Mouse (Mus musculus) embryonic facial prominence, embryonic 10.5 days (tissue): ENCODE measurements around the gene Cyth1. TPM values are rescaled to one million over a fixed set of nuclear protein-coding genes. Genes with fewer than 3 reads are reported as not detected.
A peak's percentile ranks its signal among the peaks of the same experiment; 100 is the strongest.

Experiments
- DNase-seq: peaks from one replicate; pipeline ENCODE4 v3.0.0-alpha.2; 2017; ENCODE audit warnings: low spot score
- H3K27ac ChIP-seq: fragments of 300-500 bp; sonication (generic); replicated peaks from 2 replicates; pipeline ENCODE4 v1.5.1; 2016; ENCODE audit warnings: mild to moderate bottlenecking
- H3K27me3 ChIP-seq: fragments of 300-500 bp; sonication (generic); replicated peaks from 2 replicates; pipeline ENCODE4 v1.6.1; 2016; ENCODE audit warnings: low read depth, mild to moderate bottlenecking; ENCODE audit not compliant: poor library complexity, severe bottlenecking
- H3K36me3 ChIP-seq: fragments of 300-500 bp; sonication (generic); replicated peaks from 2 replicates; pipeline ENCODE4 v1.6.1; 2016; ENCODE audit warnings: mild to moderate bottlenecking, moderate library complexity
- H3K4me1 ChIP-seq: fragments of 300-500 bp; sonication (generic); 2 replicates; pipeline ENCODE4 v1.6.1; 2016
- H3K4me3 ChIP-seq: fragments of 300-500 bp; sonication (generic); 2 replicates; pipeline ENCODE4 v1.5.1; 2016; ENCODE audit warnings: mild to moderate bottlenecking, moderate library complexity
- H3K9me3 ChIP-seq: fragments of 300-500 bp; sonication (generic); 2 replicates; pipeline ENCODE4 v1.6.1; 2016; ENCODE audit warnings: mild to moderate bottlenecking
- WGBS: fragments of 180-500 bp; shearing (Covaris S2); methylation state at CpG from one replicate; pipeline ENCODE4 v1.1.7; 2016; 5-methylcytosine and 5-hydroxymethylcytosine counted together
- polyA plus RNA-seq: library from polyadenylated mRNA; unstranded; fragments of >200 nt; fragmentation: Nextera tagmentation; extraction: Ambion mirVana; gene quantifications from 2 replicates; pipeline ENCODE4 v1.2.1, GENCODE M21; 2016

Cyth1 gene
- polyA plus RNA-seq, 1 experiment from 2014 or later: 15.8 TPM

DNA sequence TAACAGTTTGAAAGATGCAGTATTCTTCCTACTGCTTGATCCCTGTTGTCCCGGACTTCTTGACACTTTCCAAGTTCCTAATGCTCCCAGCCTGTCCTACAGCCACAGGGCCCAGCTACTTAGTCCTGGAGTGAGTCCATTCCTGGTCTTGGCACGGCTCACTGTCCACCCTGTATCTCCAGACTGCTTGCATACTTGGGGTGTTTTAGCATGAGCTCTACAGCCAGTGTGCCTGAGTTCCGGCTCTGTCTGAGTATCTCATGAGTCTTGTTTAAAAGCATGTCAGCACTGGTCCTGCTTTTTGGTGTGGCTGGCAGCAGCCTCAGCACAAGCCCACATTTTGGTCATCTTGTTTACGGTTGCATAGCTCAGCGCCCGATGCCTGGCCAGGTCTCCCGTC lies 73.6 kb downstream of the Cyth1 start:
- H3K4me3 ChIP-seq: no peak overlapping the region
- no peaks in the 10 kb centered on the region for H3K27me3 ChIP-seq
- H3K36me3 ChIP-seq: peaks cover 72% of the 10 kb centered on the region
- no peaks in the 10 kb centered on the region for H3K4me1 ChIP-seq
- WGBS: 92% methylated on average over 7 of the region's 7 CpGs
- no peak overlapping the region for H3K27ac ChIP-seq
- H3K9me3 ChIP-seq: no peaks in the 10 kb centered on the region
- no peak for DNase-seq

DNA sequence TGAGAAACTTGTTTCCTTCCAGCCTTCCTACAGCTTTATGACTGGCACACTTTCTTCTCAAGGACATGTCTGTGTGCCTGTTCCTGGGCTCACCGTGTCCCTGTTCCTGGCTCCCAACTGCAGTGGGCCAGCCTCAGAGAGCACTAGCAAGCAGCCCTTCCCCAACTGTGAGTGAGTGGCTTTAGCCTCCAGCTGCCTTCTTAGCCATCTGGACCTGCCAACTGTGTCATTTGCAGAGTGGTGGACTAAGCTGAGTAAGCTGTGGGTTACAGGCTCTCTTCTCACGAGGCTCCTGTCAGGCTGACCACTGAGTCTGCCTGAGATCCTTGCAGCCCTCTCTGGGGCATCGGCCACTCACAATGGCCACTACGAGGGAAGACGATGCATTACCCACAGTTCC lies 75.6 kb downstream of the Cyth1 start:
- Histone ChIP-seq H3K27me3 (no peaks in the 10 kb centered on the region), H3K9me3 (no peaks in the 10 kb centered on the region), H3K4me1 (no peaks in the 10 kb centered on the region), H3K36me3 (peaks cover 70% of the 10 kb centered on the region), H3K4me3 (no peak overlapping the region), H3K27ac (no peak overlapping the region)
- 84% methylated on average over 5 of the region's 5 CpGs for WGBS
- DNase-seq: no peak

DNA sequence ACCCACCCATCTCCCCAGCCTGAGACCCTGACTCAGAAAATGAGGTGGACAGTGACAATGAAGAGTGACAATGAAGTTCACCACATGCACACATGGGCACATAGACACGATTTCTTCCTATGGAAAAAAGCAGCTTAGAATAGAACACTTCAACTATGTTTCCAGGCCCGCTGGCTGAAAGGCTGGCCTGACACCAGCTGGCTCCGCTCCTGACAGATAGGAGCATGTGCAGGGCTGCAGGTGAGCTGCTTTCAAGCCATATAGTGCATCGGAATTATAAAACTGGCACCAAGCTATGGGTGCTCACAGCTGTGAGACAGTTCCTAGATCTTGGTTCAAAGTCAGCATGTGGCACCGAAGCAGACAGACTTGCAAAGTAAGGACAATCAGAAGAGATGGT lies 78.1 kb downstream of the Cyth1 start:
- Histone ChIP-seq H3K36me3 (peaks cover 70% of the 10 kb centered on the region), H3K9me3 (no peaks in the 10 kb centered on the region), H3K27ac (no peak overlapping the region), H3K4me1 (peaks cover 9% of the 10 kb centered on the region; the same call in 1 of the 2 replicates), H3K27me3 (no peaks in the 10 kb centered on the region), H3K4me3 (no peak overlapping the region)
- WGBS: 92% methylated on average over 5 of the region's 5 CpGs
- DNase-seq: no peak

DNA sequence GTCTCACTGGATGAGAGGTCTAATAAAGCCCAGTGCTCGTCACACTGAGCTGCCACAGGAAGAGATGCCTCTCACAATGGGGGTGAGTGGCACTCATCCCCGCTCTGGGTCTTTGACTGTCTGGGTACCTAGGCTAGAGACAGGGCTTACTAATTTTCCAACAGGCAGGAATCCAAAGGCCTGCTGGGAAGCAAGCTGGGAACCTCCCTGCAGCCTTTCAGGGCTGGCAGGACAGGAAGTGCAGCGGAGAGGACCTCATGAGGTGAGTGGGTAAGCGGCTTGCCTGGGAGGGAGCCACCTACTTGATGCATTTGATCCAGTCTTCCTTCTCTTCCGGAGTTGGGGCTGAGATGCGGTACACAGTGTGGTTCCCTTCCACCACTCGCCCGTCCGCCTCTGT lies 79.7 kb downstream of the Cyth1 start:
- DNase-seq: no peak
- no peaks in the 10 kb centered on the region for H3K27me3 ChIP-seq
- H3K4me1 ChIP-seq: peaks cover 15% of the 10 kb centered on the region; the same call in 1 of the 2 replicates
- 74% methylated on average over 9 of the region's 9 CpGs for WGBS
- H3K9me3 ChIP-seq: no peaks in the 10 kb centered on the region
- peaks cover 77% of the 10 kb centered on the region for H3K36me3 ChIP-seq
- H3K4me3 ChIP-seq: no peak overlapping the region
- no peak overlapping the region for H3K27ac ChIP-seq

DNA sequence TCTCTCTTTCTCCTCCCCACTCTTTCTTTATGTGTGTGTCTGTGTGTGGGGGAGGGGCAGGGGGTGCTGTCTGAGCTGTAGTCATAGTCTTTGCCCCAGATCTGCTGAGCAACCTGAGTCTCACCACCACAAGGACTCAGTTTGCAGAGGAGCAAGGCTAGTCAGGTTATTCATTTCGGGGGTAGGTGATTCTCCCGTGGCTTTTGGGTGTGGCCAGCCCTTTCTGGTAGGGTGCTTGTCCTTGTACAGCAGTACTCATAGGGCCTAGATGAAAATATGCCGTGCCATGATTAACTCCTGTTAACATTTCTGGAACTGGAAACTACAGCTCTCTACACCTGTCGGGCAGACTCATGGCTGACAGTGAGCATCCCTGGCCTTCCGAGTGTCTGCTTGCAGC lies 81.8 kb downstream of the Cyth1 start:
- 89% methylated on average over 5 of the region's 5 CpGs for WGBS
- no peak for DNase-seq
- peaks cover 19% of the 10 kb centered on the region for H3K4me1 ChIP-seq
- peaks cover 79% of the 10 kb centered on the region for H3K36me3 ChIP-seq
- no peak overlapping the region; the same call in 1 of the 2 replicates for H3K27ac ChIP-seq
- H3K27me3 ChIP-seq: no peaks in the 10 kb centered on the region
- H3K9me3 ChIP-seq: no peaks in the 10 kb centered on the region
- no peak overlapping the region for H3K4me3 ChIP-seq

DNA sequence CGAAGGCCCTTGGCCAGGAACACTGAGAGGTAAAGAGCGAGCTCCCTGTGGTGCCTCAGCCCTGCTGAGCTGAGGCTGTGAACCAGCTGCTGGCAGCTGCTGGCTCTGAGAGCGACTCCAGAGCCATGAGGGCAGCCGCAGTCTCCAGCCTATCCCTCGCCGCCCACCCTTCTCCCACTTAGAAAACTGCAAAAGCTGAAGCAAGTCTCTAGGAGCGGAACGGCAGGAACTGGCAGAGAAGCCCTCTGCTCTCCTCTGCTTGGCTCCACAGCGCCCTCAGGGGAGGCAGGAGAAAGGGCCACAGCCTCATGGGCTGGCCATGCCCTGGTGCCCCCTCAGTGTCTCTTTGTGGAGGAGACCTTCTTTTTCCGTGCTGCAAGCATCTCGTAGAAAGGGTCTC lies 82.7 kb downstream of the Cyth1 start:
- Histone ChIP-seq H3K9me3 (no peaks in the 10 kb centered on the region), H3K27ac (peak overlapping the region; percentile 35), H3K36me3 (peaks cover 73% of the 10 kb centered on the region), H3K4me3 (no peak overlapping the region), H3K27me3 (no peaks in the 10 kb centered on the region), H3K4me1 (peaks cover 28% of the 10 kb centered on the region)
- WGBS: 43% methylated on average over 11 of the region's 11 CpGs
- DNase-seq: no peak

DNA sequence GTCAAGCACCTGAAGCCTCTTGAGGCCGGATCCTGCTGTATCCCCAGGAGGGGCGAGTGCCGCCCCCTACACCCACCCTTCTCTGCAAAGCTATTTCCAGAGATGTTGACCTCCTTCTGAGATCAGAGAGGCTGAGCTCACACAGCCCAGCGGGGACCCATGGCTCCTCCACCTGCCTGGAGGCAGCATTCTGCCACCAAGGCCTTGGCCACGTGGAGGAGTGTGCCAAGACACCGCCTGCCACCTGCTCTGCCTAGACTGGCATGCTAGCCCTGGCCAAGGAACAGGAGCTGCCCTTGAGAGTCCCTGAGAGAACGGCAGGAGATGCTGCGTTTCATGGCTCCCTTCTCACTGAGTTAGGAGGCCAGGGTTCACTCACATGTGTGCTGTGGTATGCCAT lies 83.8 kb downstream of the Cyth1 start:
- Histone ChIP-seq H3K27ac (no peak overlapping the region), H3K9me3 (no peaks in the 10 kb centered on the region), H3K36me3 (peaks cover 64% of the 10 kb centered on the region), H3K4me1 (peaks cover 28% of the 10 kb centered on the region), H3K4me3 (no peak overlapping the region), H3K27me3 (no peaks in the 10 kb centered on the region)
- whole genome bisulfite sequencing: 77% methylated on average over 8 of the region's 8 CpGs
- no peak for DNase-seq

DNA sequence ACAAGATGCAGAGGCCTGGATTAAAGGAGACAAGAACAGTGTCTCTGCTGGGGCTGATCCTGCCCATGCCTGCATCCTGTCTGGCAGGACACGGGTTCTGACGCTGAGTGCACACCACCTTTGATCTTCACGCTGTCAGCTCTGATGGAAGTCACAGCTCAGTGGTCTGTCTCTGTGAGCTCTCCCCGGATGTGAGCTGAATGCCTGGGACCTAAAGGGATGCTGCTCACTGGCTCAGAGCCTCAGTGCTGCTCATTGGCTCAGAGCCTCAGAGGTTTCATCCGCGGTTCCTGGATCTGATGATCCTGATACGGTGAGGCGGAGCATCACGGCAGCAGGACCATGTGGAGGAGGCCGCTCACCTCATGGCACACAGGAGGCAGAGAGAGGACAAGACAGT lies 86.1 kb downstream of the Cyth1 start:
- H3K27me3 ChIP-seq: no peaks in the 10 kb centered on the region
- no peak overlapping the region for H3K27ac ChIP-seq
- WGBS: 69% methylated on average over 10 of the region's 10 CpGs
- H3K36me3 ChIP-seq: peaks cover 45% of the 10 kb centered on the region
- no peaks in the 10 kb centered on the region for H3K9me3 ChIP-seq
- no peak overlapping the region for H3K4me3 ChIP-seq
- DNase-seq: no peak
- H3K4me1 ChIP-seq: peaks cover 43% of the 10 kb centered on the region

DNA sequence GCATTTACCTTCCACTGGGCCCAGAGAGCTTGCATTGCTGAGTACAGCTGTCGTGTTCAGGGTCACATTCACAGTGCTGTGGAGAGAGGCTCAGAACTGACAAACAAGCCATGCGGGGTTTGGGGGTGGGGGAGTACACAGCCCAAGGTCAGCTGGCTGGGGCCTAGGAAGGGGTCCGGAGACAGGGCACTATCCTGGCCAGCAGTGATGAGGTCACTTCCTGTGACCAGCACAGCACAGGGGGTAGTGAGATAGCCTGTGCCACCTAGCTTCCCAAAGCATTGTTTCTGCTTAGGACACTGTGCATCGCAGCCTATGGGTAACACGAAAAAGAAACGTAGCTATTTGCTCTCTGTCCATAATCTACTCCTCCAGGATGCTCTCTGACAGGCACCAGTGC lies 87.2 kb downstream of the Cyth1 start:
- Histone ChIP-seq H3K27ac (0 out of 2 replicates have a peak overlapping the region, but pooled peaks have one; percentile 36), H3K9me3 (no peaks in the 10 kb centered on the region; the same call in 1 of the 2 replicates), H3K27me3 (no peaks in the 10 kb centered on the region), H3K4me1 (peaks cover 43% of the 10 kb centered on the region), H3K4me3 (no peak overlapping the region), H3K36me3 (peaks cover 35% of the 10 kb centered on the region)
- WGBS: 78% methylated on average over 6 of the region's 6 CpGs
- no peak for DNase-seq

DNA sequence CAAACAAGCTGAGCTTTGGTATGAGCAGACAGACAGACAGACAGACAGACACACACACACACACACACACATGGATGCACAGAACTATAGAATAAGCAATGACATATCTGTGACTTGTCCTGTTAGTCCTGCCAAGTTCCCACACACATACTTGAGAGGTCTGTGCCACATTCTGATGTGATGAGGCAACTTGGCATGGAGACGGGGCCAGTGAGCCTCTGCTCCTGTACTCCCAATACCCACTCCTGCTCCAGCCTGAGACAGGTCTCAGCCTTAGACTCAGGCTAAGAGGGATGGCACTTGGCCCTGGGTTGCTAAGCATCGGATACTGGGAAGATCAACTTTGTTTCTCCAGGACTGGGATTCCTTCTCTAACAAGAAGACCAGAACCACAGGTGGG lies 87.6 kb downstream of the Cyth1 start:
- H3K36me3 ChIP-seq: peaks cover 30% of the 10 kb centered on the region
- H3K4me3 ChIP-seq: no peak overlapping the region
- no peaks in the 10 kb centered on the region for H3K27me3 ChIP-seq
- peaks cover 3% of the 10 kb centered on the region; the same call in 1 of the 2 replicates for H3K9me3 ChIP-seq
- WGBS: 88% methylated on average over 2 of the region's 2 CpGs
- no peak for DNase-seq
- H3K4me1 ChIP-seq: peaks cover 38% of the 10 kb centered on the region
- 0 out of 2 replicates have a peak overlapping the region, but pooled peaks have one; percentile 36 for H3K27ac ChIP-seq

DNA sequence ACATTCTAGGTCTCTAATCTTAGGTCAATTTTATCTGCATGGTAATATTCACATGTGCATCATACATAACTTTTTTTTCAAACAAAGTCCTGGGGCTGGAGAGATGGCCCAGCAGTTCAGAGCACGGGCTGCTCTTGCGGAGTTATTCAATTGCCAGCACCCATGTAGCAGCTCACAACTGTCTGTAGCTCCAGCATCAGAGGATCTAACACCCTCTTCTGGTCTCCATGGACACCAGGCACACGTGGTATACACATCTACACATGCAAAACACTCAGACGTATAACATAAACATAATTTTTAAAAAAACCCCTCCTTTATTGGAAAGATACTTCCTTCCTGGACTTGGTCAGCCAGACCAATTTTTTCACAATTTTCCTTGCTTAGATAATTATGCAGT lies 89.6 kb downstream of the Cyth1 start:
- Histone ChIP-seq H3K27ac (no peak overlapping the region), H3K4me3 (no peak overlapping the region), H3K4me1 (peaks cover 28% of the 10 kb centered on the region), H3K9me3 (peaks cover 3% of the 10 kb centered on the region; the same call in 1 of the 2 replicates), H3K36me3 (peaks cover 12% of the 10 kb centered on the region), H3K27me3 (no peaks in the 10 kb centered on the region)
- no peak for DNase-seq
- WGBS: 78% methylated on average over 4 of the region's 4 CpGs

DNA sequence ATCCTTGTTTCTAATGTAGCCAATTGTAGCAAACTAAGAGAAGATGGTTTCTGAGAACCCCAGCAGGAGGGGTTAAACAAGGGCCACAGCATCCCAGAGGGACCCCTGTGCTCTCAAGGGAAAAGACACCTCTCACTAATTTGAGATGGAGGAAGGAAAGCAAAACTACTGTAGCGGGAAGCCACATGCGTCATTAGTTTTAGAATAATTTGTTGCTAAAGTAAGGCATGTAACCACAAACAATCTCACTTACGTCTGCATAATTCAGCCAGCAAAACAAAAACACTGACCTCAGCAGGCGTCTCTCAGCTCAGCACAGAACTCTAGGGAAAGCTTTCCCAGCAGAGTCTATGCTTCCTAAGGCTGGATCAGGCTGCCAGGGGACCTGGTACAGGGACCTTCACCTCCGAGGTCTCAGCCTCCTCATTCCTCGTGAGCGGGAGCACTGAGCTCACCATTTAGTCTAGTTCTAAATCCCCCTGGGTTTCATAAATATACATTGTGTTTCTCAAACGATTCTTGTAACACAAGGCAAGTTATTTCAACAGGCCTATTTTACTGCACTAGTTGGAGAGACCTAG lies 91.8 kb downstream of the Cyth1 start:
- peaks cover 23% of the 10 kb centered on the region for H3K4me1 ChIP-seq
- H3K27ac ChIP-seq: 0 out of 2 replicates have a peak overlapping the region, but pooled peaks have one; percentile 25
- no peak for DNase-seq
- peaks cover 3% of the 10 kb centered on the region; the same call in 1 of the 2 replicates for H3K9me3 ChIP-seq
- H3K4me3 ChIP-seq: no peak overlapping the region
- 81% methylated on average over 8 of the region's 8 CpGs for WGBS
- H3K36me3 ChIP-seq: no peaks in the 10 kb centered on the region
- H3K27me3 ChIP-seq: no peaks in the 10 kb centered on the region

DNA sequence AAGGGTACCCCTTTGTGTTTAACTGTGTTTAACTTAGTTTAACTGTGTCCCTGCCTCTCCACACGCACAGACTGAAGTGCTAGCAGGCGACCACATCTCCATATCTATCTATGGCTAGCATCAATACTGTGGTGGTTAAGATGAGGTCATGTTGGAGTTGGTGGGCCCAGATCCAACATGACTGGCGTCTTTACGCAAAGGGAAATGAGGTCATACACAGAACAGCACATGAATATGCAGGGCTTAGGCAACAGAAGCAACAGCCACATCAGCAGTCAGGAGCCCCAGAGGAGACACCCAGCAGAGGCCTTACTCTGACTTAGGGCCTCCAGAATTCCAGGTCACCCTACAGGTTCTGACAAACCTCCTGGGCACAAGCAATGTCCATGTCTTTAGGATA lies 95.4 kb downstream of the Cyth1 start:
- Histone ChIP-seq H3K27me3 (no peaks in the 10 kb centered on the region), H3K4me3 (no peak overlapping the region), H3K27ac (no peak overlapping the region), H3K4me1 (peaks cover 2% of the 10 kb centered on the region), H3K9me3 (peaks cover 9% of the 10 kb centered on the region; the same call in 1 of the 2 replicates), H3K36me3 (no peaks in the 10 kb centered on the region)
- WGBS: 89% methylated on average over 4 of the region's 4 CpGs
- no peak for DNase-seq
